Mouse (Mus musculus): ENCODE measurements around the gene Lrba.
A peak's percentile ranks its signal among the peaks of the same experiment; 100 is the strongest.

The Lrba gene

GRCm38 (mm10) chr3:86558976-86559375 is 334.5 kb downstream of the Lrba start:
- DNase-seq (ENCODE audit: low read depth, low spot score): no peak

DNA sequence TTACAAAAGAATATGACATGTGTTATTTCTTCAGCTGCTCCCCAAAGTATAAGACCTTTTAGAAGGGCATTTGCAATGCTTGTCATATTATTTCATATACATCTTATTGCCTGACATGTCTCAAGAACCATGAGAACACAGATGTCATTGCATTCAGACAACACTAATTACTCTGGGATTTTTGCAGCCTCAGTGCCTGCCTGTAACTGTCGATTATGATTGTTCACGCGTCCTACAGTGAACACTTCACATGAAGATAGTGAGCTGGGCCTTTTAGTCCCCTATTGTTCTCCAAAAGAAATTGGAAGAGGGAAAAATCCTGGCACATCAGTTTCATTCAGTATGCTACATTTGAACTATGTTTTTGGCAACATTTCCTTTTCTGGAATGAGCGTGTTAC is 335.2 kb downstream of the Lrba start:
- DNase-seq (ENCODE audit: low read depth, low spot score): no peak

- DNase-seq (ENCODE audit: low read depth, low spot score): no peak
These were observed 336.0 kb downstream of the Lrba start for GRCm38 (mm10) chr3:86560281-86561022.

DNA sequence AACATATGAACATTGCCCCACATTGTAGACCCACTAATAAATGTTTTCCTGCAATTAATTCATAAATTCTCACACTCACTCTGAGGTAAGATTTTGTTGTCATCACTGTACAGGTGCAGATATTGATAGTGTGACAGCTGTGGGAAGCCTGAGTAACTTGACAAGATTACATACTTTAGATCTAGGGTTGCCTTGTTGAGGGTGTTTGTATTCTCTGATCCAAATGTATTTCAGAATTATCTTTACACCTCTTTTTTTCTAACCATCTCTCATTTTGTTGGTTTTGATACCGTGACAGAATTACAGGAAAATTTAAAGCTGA is 336.5 kb downstream of the Lrba start:
- DNase-seq (ENCODE audit: low read depth, low spot score): no peak

- no peak for DNase-seq (ENCODE audit: low read depth, low spot score)
These were observed 336.9 kb downstream of the Lrba start for GRCm38 (mm10) chr3:86561396-86561795.

- DNase-seq (ENCODE audit: low read depth, low spot score): no peak
These were observed 342.8 kb downstream of the Lrba start for GRCm38 (mm10) chr3:86567312-86567711.

GRCm38 (mm10) chr3:86571518-86571917 is 347.0 kb downstream of the Lrba start:
- no peak for DNase-seq (ENCODE audit: low read depth, low spot score)

GRCm38 (mm10) chr3:86572519-86573244 is 348.2 kb downstream of the Lrba start:
- DNase-seq (ENCODE audit: low read depth, low spot score): no peak

- DNase-seq (ENCODE audit: low read depth, low spot score): no peak
These were observed 350.8 kb downstream of the Lrba start for GRCm38 (mm10) chr3:86575312-86575711.

- DNase-seq (ENCODE audit: low read depth, low spot score): peak; percentile 12
These were observed 377.8 kb downstream of the Lrba start for GRCm38 (mm10) chr3:86602284-86602683.

GRCm38 (mm10) chr3:86605775-86606174 is 381.3 kb downstream of the Lrba start:
- no peak for DNase-seq (ENCODE audit: low read depth, low spot score)

DNA sequence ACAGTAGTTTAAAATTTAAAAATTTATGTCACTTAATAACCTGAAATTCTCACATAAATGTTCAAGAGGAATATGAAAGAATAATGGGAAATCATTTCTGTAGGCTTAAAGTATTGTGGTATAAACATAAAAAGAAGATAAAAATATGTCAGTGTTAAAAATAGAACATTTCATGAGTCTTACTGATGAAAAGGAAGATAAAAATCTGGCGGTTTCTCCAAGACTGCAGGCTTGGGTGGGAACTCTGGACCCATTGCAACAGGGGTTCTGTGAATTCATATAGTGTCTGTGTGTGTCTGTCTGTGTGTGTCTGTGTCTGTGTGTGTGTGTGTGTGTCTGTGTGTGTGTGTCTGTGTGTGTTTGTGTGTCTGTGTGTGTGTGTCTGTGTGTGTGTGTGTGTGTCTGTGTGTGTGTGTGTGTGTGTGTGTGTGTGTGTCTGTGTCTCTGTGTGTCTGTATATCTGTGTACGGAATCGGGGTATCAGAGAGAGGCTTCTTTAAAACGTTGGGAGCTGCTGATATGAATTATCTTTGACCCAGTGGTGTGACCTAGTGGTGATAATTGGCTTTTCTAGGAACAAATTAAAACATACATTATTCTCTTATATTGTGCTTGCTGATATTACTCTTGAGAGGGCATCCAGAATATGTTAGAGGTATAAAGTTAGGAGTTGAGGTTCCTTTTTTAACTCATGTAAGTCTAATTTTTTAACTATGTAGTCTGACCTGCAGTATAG is 402.7 kb downstream of the Lrba start:
- no peak for DNase-seq (ENCODE audit: low read depth, low spot score)

GRCm38 (mm10) chr3:86629379-86629778 is 404.9 kb downstream of the Lrba start:
- DNase-seq (ENCODE audit: low read depth, low spot score): no peak

- DNase-seq (ENCODE audit: low read depth, low spot score): peak; percentile 3
These were observed 411.0 kb downstream of the Lrba start for GRCm38 (mm10) chr3:86635464-86635863.

GRCm38 (mm10) chr3:86635940-86636339 is 411.5 kb downstream of the Lrba start:
- peak; percentile 20 for DNase-seq (ENCODE audit: low read depth, low spot score)

GRCm38 (mm10) chr3:86638552-86639348 is 414.3 kb downstream of the Lrba start:
- no peak for DNase-seq (ENCODE audit: low read depth, low spot score)

DNA sequence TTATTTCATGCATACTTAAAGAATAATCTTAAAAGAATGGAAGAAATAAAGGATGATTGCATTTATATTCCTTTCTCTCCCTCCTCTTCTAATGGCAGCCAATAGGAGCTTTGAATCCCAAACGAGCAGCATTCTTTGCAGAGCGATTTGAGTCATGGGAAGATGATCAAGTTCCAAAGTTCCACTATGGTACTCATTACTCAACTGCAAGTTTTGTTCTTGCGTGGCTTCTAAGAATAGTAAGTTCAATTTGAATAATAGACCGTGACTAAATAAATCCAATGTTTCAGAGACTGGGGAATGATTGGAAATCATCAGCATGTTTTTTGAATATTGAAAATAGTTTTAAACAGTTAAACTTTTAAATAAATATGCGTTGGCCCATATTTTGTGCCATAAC is 416.9 kb downstream of the Lrba start:
- no peak for DNase-seq (ENCODE audit: low read depth, low spot score)

GRCm38 (mm10) chr3:86641796-86642195 is 417.3 kb downstream of the Lrba start:
- DNase-seq (ENCODE audit: low read depth, low spot score): no peak

GRCm38 (mm10) chr3:86646771-86647170 is 422.3 kb downstream of the Lrba start:
- DNase-seq (ENCODE audit: low read depth, low spot score): no peak

DNA sequence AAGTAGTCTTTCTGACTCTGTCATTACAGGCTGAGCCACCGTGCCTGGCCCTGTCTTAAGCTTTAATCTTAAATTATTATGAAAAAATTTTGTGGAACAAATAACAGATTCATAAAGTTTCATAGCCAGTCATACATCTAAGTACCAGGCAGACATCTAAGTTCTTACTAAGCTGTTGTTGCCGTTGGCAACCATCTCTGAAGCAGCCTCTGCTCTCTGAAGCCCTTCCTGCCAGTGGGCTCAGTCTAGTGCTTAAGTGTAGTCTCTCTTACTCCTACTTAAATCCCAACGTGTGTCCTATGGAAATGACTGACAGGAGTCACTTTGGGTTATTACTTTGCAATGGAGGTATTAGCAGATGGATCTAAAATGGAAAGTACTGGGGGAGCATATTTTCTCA is 426.5 kb downstream of the Lrba start:
- no peak for DNase-seq (ENCODE audit: low read depth, low spot score)

DNA sequence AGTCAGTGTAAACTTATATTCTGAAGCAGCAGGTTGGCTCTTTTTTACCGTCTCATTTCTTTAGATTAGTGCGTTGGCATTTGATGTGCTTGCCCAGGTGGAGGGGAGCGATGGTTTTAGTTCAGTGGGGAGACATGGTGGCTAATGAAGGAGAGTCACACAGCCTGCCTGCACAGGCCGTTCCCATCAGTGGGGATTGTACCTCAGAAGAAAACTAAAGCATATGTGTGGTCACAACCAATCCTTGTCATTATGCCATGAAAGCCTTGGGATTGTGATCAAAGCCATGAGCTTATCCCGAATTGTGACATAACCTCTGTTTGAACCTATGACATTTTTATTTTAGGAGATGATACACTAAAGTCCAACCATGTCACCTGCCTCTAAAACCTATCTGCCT is 434.8 kb downstream of the Lrba start:
- DNase-seq (ENCODE audit: low read depth, low spot score): no peak

DNA sequence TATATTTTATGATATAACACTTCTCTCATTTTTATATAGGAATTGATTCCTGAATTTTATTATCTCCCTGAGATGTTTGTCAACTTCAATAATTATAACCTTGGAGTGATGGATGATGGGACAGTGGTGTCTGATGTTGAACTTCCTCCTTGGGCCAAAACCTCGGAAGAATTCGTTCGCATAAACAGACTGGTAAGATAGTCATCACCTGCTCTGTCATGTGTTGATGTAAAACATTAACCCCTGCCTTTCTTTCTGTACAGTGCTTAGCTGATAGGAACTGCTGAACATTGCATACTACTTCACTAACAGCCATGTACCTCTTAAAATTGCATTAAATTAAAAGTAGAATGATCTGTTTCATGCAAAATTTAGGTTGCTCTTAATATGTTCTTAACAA is 439.9 kb downstream of the Lrba start:
- no peak for DNase-seq (ENCODE audit: low read depth, low spot score)

Data from R1 (cell line).